Mouse (Mus musculus): ENCODE data around the gene 1700001K19Rik.

DNA sequence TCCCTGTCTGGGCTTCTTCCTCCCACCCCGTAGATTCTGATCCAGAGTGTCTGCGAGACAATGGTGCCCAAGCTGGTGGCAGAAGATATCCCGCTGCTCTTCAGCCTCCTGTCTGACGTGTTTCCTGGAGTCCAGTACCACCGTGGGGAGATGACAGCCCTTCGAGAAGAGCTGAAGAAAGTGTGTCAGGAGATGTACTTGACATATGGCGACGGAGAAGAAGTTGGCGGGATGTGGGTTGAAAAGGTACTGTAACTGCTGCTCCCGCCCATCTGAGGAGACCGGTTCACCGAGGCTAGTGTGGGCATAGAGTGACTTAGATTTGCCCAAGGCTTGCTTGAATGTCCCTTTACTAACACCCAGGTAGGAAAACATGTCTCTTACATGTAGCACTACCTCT, 46.1 kb downstream of the 1700001K19Rik start:
- TF ChIP-seq CTCF (IDR thresholded peaks at IDR 0.05; ENCODE audit: low read depth, low read length) (no peak), EP300 (IDR thresholded peaks at IDR 0.05; ENCODE audit: insufficient read depth, low read depth, low read length) (no peak)
